Mouse (Mus musculus) embryonic fibroblast, embryonic 13.5 days (primary cell): ENCODE data around the gene Pcare.

Experiments used
- CTCF ChIP-seq: IDR thresholded peaks from 2 replicates; pipeline ENCODE4 v1.5.1; 2011; ENCODE audit warnings: mild to moderate bottlenecking, control low read depth, low read length, moderate library complexity, borderline replicate concordance; ENCODE audit not compliant: insufficient read depth
- POLR2A ChIP-seq: IDR thresholded peaks from 2 replicates; pipeline ENCODE4 v1.6.1; 2011; ENCODE audit warnings: low read depth, mild to moderate bottlenecking, control low read depth, low read length, moderate library complexity

DNA sequence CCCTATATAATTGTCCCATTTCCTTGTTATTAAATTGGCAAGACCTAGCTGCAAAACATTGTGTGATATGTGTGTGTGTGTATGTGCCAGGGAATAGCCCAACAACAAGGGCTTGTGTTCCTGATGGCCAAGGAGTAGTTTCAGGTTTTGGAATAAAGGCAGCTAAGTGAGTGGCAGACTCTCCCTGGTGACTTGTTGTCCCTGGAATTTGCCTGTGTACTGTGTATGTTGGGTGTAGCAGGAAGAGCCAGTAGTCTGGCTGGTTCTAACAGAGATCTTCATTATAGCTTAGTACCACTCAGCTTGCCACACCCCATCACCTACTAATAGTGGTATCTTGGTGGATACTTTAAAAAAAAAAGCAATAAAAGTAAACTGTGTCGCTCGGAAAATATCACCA is 27.8 kb upstream of the Pcare start:
- no peak for TF ChIP-seq POLR2A
- no peak for TF ChIP-seq CTCF
